Mouse (Mus musculus): Measurements from ENCODE around the gene Gtf2b.

Gene Gtf2b

DNA sequence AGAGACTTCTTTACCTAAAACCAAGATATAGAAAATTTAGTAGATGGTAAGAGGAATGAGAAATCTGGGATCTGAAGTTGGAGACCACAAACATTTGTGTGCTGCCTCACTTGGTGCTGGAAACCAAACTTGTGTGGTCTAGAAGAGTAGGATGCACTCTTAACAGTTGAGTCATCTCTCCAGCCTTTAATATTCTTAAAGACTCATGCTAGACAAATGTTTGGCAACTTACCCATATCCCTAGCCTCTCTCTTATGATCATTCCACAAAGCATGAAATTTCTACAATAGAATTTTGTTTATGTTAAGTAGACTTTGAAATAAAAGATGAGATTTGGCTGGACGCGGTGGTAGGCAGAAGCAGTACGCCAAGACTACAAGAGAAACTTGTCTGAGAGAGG lies 52.7 kb downstream of the Gtf2b start:
- DNase-seq (ENCODE audit: low spot score): no peak

DNA sequence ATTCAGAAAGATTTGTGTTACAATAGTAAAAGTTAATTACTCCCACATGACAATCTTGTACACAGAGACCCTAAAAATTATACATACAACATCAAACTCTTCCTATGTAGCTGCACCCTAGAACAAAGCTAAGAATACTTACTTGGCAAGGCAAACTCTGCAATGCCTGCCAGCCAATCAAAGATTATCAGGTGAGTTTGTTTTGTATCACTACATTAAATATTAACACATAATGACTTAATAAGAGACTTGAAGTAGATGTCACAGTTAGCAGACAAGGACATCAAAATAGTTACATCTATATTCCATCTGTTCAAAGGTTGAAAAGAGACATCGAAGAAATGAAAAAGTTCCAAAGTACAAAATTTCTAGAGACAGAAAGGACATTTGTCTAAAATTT lies 58.8 kb downstream of the Gtf2b start:
- no peak for DNase-seq (ENCODE audit: low spot score)

DNA sequence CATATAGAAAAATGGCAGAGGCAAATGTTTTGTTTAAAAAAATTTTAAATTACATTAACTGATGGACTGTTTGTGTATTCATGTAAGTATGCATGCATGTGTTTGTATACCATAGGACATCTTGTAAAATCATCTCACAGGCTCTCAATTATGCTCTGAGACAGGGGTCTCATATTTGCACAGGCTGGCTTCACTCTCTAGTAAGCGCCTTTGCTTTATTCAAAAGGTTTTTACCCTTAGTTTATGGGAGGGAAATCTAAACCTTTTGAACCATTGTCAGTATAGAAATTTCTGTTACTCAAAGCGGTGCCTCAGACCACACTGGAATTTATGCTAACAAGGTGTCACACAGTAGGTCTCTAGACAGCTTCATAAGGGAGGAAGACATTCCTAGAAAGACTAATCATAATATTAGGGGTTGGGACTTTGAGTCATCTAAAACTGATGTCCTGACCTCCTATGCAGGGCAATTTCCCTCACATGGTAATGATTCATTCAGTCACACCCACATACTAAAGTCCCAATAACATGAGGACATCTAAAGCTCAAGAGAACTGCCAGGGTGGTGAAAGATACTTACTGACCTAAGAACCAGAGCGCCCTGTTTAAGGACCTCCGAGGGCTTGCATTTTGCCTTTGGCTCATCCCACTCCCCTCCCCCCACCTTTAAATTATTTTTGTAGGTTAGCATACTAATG lies 61.8 kb downstream of the Gtf2b start:
- no peak for DNase-seq (ENCODE audit: low spot score)

DNA sequence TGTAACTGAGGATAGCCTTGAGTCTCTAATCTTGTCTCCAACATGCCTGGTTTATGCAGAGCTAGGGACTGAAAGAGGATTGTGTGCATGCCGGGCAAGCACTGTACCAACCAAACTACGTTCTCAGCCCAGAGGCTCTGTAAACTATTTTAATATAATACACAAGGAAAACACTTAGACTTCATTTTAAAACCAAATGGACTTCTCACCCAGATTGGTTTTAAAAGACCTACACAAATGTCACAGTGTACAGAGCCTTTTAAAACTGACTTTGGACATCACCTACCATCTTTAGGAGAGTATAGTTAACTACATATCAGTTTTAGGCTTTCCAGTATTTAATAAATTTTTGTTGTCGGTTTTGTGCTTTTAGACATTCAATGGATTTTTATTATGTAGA lies 68.1 kb downstream of the Gtf2b start:
- no peak for DNase-seq (ENCODE audit: low spot score)
